Comparison of ENCODE assay signal across 12 mouse cellular contexts in genomic region chr2:28294509-28294908, GRCm38 (mm10).
DNase-seq lines count a peak whose midpoint lies in the region; ATAC-seq lines count a peak whose summit lies in the region.
"Had no signal": no experiment of that assay in that cellular context is flagged by ENCODE, and none has a peak within 500 bp of the region (broad histone marks: within the 10 kb centered on the region; RNA-seq: fewer than 3 reads in every experiment).

No protein-coding gene starts in this region.

- H3K27ac ChIP-seq in hindbrain, embryonic 13.5 days, result peak overlapping the region; percentile 88; the same call in 1 of the 2 replicates
- H3K27ac ChIP-seq: limb, embryonic 12.5 days had no signal

- H3K4me1 ChIP-seq in hindbrain, embryonic 13.5 days (replicated peaks), result peaks cover 63% of the 10 kb centered on the region

- no peak overlapping the region for H3K4me2 ChIP-seq in hindbrain, embryonic 13.5 days
- H3K4me2 ChIP-seq: limb, embryonic 12.5 days had no signal

- H3K9ac ChIP-seq in hindbrain, embryonic 13.5 days, result no peak overlapping the region
- H3K9ac ChIP-seq: limb, embryonic 12.5 days had no signal

- H3K9me3 ChIP-seq in hindbrain, embryonic 13.5 days, result no peaks in the 10 kb centered on the region
- H3K9me3 ChIP-seq: limb, embryonic 12.5 days had no signal

- no peak overlapping the region for H3K4me3 ChIP-seq in hindbrain, embryonic 13.5 days
- H3K4me3 ChIP-seq: limb, embryonic 12.5 days had no signal

- ATAC-seq in hindbrain, embryonic 13.5 days (ENCODE audit: low FRiP score), result no peak
- ATAC-seq in CD4-positive, CD25-positive, alpha-beta regulatory T cell, adult 4 months, result no peak
- ATAC-seq: forebrain, embryonic 16.5 days; inflammation-experienced regulatory T-cells, adult 6 months had no signal

- peak; percentile 26 for DNase-seq in adrenal gland, adult 8-10 months
- DNase-seq in adrenal gland, adult 18-20 months (ENCODE audit: low spot score in 2 of 2), result no peak
- peak; percentile 20 for DNase-seq in Muller cell, postnatal 12 days (ENCODE audit: inconsistent ontology term)
- DNase-seq in mesoderm, embryonic 11.5 days (ENCODE audit: low read depth, low spot score), result peak; percentile 61
- DNase-seq in right cerebral cortex, adult 2 months (ENCODE audit: low spot score in 2 of 2), result no peak
- DNase-seq in left cerebral cortex, adult 11 months (ENCODE audit: low spot score), result no peak
- DNase-seq: cerebellum, adult 8-10 months had no signal

- WGBS in hindbrain, embryonic 13.5 days, result 33% methylated on average over 7 of the region's 7 CpGs

- no peaks in the 10 kb centered on the region for H3K36me3 ChIP-seq in hindbrain, embryonic 13.5 days
- H3K36me3 ChIP-seq: limb, embryonic 12.5 days had no signal

- peaks cover 6% of the 10 kb centered on the region; the same call in 1 of the 2 replicates for H3K27me3 ChIP-seq in hindbrain, embryonic 13.5 days
- H3K27me3 ChIP-seq: limb, embryonic 12.5 days had no signal

Comparison
In these comparisons a context has a peak if more than half of its experiments do, and no peak if none do; other contexts are left out.
1. DNase-seq: peak in adrenal gland, adult 8-10 months (single experiment), Muller cell, postnatal 12 days (single experiment) and mesoderm, embryonic 11.5 days (single experiment); none in adrenal gland, adult 18-20 months (0 of 2), right cerebral cortex, adult 2 months (0 of 2) and left cerebral cortex, adult 11 months (single experiment).